Mouse (Mus musculus) cerebellum, postnatal 36 days (tissue): ENCODE measurements around the gene Xbp1.

ENCODE experiments used
- DNase-seq, 2 experiments: peaks; one replicate each; pipeline ENCODE4 v3.0.0; 2021 to 2022; ENCODE audit warnings: mixed read lengths in 2 of 2

Gene Xbp1

DNA sequence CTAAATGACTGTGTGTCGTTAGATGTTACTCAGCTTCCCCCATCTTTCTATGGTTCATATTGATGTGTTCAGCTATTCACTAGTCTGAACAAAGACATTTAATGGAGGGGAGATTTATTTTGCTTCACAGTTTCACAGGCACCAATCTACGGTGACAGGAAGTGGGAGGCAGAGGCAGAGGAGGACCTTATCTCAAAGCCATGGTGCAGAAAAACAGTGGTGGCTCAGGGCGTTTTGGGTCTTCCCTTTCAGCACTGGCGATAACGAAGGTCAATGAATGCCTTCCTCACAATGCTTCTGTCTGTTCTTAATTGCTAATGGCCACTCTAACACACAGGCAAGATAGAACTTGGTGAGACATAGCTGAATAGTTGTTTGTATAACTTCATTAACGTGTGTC lies 54.6 kb downstream of the Xbp1 start:
- no peak for DNase-seq
